Mouse (Mus musculus) spleen, embryonic (tissue): Measurements from ENCODE around the gene Ergic1.

ENCODE experiments used
- CTCF ChIA-PET: fragments of 350-600 bp; sonication (Branson Sonifier 250); formaldehyde crosslinking; loops from one replicate; lab custom pipeline; 2022; lab: Charles Lee

The Ergic1 gene

GRCm38 (mm10) chr17:26624999-26625398, 63.7 kb downstream of the Ergic1 start:
- CTCF ChIA-PET: no interaction called here

- CTCF ChIA-PET: no interaction called here
Observed at GRCm38 (mm10) chr17:26625521-26626010, 64.3 kb downstream of the Ergic1 start.

GRCm38 (mm10) chr17:26628479-26628878, 67.2 kb downstream of the Ergic1 start:
- CTCF ChIA-PET: interaction anchor here (0.5 kb wide), 1 partner anchor 198 kb away, joined by 3 read pairs; no protein-coding TSS in a partner anchor

- CTCF ChIA-PET: no interaction called here
Observed at GRCm38 (mm10) chr17:26628936-26629335, 67.6 kb downstream of the Ergic1 start.

- CTCF ChIA-PET: no interaction called here
Observed at GRCm38 (mm10) chr17:26631811-26632327, 70.6 kb downstream of the Ergic1 start.

GRCm38 (mm10) chr17:26633186-26633585, 71.9 kb downstream of the Ergic1 start:
- CTCF ChIA-PET: no interaction called here

GRCm38 (mm10) chr17:26633926-26634325, 72.6 kb downstream of the Ergic1 start:
- CTCF ChIA-PET: no interaction called here

GRCm38 (mm10) chr17:26634539-26634938, 73.2 kb downstream of the Ergic1 start:
- CTCF ChIA-PET: no interaction called here

GRCm38 (mm10) chr17:26635951-26636350, 74.7 kb downstream of the Ergic1 start:
- CTCF ChIA-PET: no interaction called here

- CTCF ChIA-PET: no interaction called here
Observed at GRCm38 (mm10) chr17:26637851-26638250, 76.6 kb downstream of the Ergic1 start.

- CTCF ChIA-PET: no interaction called here
Observed at GRCm38 (mm10) chr17:26638655-26639054, 77.4 kb downstream of the Ergic1 start.

- CTCF ChIA-PET: no interaction called here
Observed at GRCm38 (mm10) chr17:26639791-26640190, 78.5 kb downstream of the Ergic1 start.

GRCm38 (mm10) chr17:26640286-26640740, 79.0 kb downstream of the Ergic1 start:
- CTCF ChIA-PET: no interaction called here

GRCm38 (mm10) chr17:26643456-26643855, 82.2 kb downstream of the Ergic1 start:
- CTCF ChIA-PET: no interaction called here

GRCm38 (mm10) chr17:26643993-26644392, 82.7 kb downstream of the Ergic1 start:
- CTCF ChIA-PET: no interaction called here

- CTCF ChIA-PET: no interaction called here
Observed at GRCm38 (mm10) chr17:26644509-26645410, 83.5 kb downstream of the Ergic1 start.

- CTCF ChIA-PET: no interaction called here
Observed at GRCm38 (mm10) chr17:26645411-26645854, 84.1 kb downstream of the Ergic1 start.

- CTCF ChIA-PET: no interaction called here
Observed at GRCm38 (mm10) chr17:26647283-26647682, 86.0 kb downstream of the Ergic1 start.

- CTCF ChIA-PET: no interaction called here
Observed at GRCm38 (mm10) chr17:26649565-26649964, 88.3 kb downstream of the Ergic1 start.

GRCm38 (mm10) chr17:26650451-26651363, 89.4 kb downstream of the Ergic1 start:
- CTCF ChIA-PET: no interaction called here

- CTCF ChIA-PET: interaction anchor here (0.5 to 0.8 kb wide), 2 partner anchors 226 to 1385 kb away, joined by 3 to 4 read pairs; no protein-coding TSS in a partner anchor
Observed at GRCm38 (mm10) chr17:26658854-26659572, 97.7 kb downstream of the Ergic1 start.
